Mouse (Mus musculus) stomach, postnatal 0 days (tissue): ENCODE measurements around the gene Fyn. TPM values are rescaled to one million over a fixed set of nuclear protein-coding genes. Genes with fewer than 3 reads are reported as not detected.

Source experiments
- ATAC-seq: fragments of 200-750 bp; cut with Nextera tagmentation; 2 replicates; pipeline ENCODE4 v1.8.0; 2017; ENCODE audit not compliant: low FRiP score, low TSS enrichment
- DNase-seq: peaks from one replicate; pipeline ENCODE4 v3.0.0-alpha.2; 2016; ENCODE audit warnings: low spot score
- H3K27ac ChIP-seq: fragments of 300-500 bp; sonication (generic); replicated peaks from 2 replicates; pipeline ENCODE4 v1.5.1; 2014; ENCODE audit warnings: mild to moderate bottlenecking, control low read depth
- H3K27me3 ChIP-seq: fragments of 300-500 bp; sonication (generic); 2 replicates; pipeline ENCODE4 v1.6.1; 2014; ENCODE audit warnings: low read length; ENCODE audit not compliant: control insufficient read depth, insufficient read depth
- H3K36me3 ChIP-seq: fragments of 300-500 bp; sonication (generic); 2 replicates; pipeline ENCODE4 v1.6.1; 2014; ENCODE audit warnings: low read length, mixed read lengths; ENCODE audit not compliant: control insufficient read depth, insufficient read depth
- H3K4me1 ChIP-seq: fragments of 300-500 bp; sonication (generic); replicated peaks from 2 replicates; pipeline ENCODE4 v1.6.1; 2014; ENCODE audit warnings: antibody characterized with exemption; ENCODE audit not compliant: control insufficient read depth, insufficient read depth
- H3K4me2 ChIP-seq: fragments of 300-500 bp; sonication (generic); replicated peaks from 2 replicates; pipeline ENCODE4 v1.6.1; 2014; ENCODE audit warnings: low read depth, mild to moderate bottlenecking, control low read depth, moderate library complexity
- H3K4me3 ChIP-seq: fragments of 300-500 bp; sonication (generic); 2 replicates; pipeline ENCODE4 v1.5.1; 2014; ENCODE audit warnings: low read depth, low read length, control low read depth
- H3K9ac ChIP-seq: fragments of 300-500 bp; sonication (generic); 2 replicates; pipeline ENCODE4 v1.6.1; 2014; ENCODE audit warnings: mild to moderate bottlenecking, low read length, control low read depth, mixed read lengths
- H3K9me3 ChIP-seq: fragments of 300-500 bp; sonication (generic); 2 replicates; pipeline ENCODE4 v1.6.1; 2016; ENCODE audit warnings: low read length; ENCODE audit not compliant: control insufficient read depth
- CTCF ChIP-seq: IDR thresholded peaks from 2 replicates; pipeline ENCODE4 v1.5.1; 2016; ENCODE audit warnings: antibody characterized with exemption, low read depth, mild to moderate bottlenecking, moderate library complexity
- EP300 ChIP-seq: optimal IDR thresholded peaks from 2 replicates; pipeline ENCODE3; 2016; ENCODE audit warnings: antibody characterized with exemption
- WGBS: fragments of 180-500 bp; shearing (Covaris S2); extraction: QIAGEN DNeasy Blood & Tissue Kit; methylation state at CpG from one replicate; pipeline ENCODE4 v1.1.7; 2014; 5-methylcytosine and 5-hydroxymethylcytosine counted together
- polyA plus RNA-seq: library from polyadenylated mRNA; unstranded; fragments of >200 nt; fragmentation: Nextera tagmentation; extraction: Ambion mirVana; gene quantifications from 2 replicates; pipeline ENCODE4 v1.2.1, GENCODE M21; 2015

Fyn gene
- polyA plus RNA-seq, 1 experiment from 2014 or later = 12.5 TPM

DNA sequence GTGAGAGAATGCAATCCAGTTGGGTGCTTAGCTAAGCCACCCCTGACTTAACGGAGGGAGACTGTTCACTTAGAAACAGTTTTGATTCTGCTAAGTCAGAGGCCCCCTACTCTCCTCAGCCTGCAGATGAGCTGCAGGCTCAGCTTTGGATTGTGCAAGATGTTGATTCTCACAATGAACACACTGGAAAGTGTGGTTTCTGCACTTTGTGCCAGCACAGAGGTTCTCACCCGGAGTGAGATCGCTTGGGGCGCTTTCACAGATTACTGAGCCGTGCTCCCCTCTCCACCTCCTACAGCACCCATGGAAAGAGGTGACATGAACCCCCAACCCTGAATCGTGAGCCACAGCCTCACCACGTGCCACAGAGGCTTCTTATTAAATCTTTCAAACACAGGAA is 100.7 kb downstream of the Fyn start:
- DNase-seq = no peak
- H3K27ac ChIP-seq = no peak overlapping the region
- no peak overlapping the region for H3K4me3 ChIP-seq
- TF ChIP-seq EP300 (no peak), CTCF (no peak)
- no peaks in the 10 kb centered on the region for H3K27me3 ChIP-seq
- no peak overlapping the region for H3K4me2 ChIP-seq
- 68% methylated on average over 7 of the region's 7 CpGs for WGBS
- no peaks in the 10 kb centered on the region for H3K9me3 ChIP-seq
- H3K9ac ChIP-seq = no peak overlapping the region
- H3K36me3 ChIP-seq = no peaks in the 10 kb centered on the region
- no peak for ATAC-seq
- peaks cover 3% of the 10 kb centered on the region; the same call in 1 of the 2 replicates for H3K4me1 ChIP-seq

DNA sequence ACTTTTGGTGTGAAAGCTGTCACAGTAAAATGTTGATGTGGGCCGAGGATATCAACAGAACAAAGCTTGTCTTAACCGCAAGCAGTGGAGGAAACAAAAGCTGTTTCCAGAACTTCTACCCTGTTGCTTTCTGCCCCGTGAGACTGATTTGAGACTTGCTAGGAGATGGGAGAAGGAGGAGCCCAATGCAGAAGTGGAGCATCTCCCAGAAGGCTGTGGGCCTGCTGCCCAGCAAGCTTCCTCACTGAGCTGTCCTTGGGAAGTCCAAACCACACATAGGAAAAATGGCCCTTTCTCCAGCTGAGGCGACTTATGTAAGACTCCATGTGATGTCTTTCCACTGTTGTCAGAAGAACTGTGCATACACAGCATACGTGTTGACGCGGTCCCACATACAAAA is 101.7 kb downstream of the Fyn start:
- 74% methylated on average over 7 of the region's 7 CpGs for WGBS
- Histone ChIP-seq H3K9me3 (no peaks in the 10 kb centered on the region), H3K4me1 (peaks cover 3% of the 10 kb centered on the region; the same call in 1 of the 2 replicates), H3K27ac (no peak overlapping the region), H3K36me3 (no peaks in the 10 kb centered on the region), H3K4me2 (no peak overlapping the region), H3K9ac (no peak overlapping the region), H3K27me3 (no peaks in the 10 kb centered on the region), H3K4me3 (no peak overlapping the region)
- DNase-seq (no peak), ATAC-seq (no peak)
- TF ChIP-seq EP300 (no peak), CTCF (no peak)

DNA sequence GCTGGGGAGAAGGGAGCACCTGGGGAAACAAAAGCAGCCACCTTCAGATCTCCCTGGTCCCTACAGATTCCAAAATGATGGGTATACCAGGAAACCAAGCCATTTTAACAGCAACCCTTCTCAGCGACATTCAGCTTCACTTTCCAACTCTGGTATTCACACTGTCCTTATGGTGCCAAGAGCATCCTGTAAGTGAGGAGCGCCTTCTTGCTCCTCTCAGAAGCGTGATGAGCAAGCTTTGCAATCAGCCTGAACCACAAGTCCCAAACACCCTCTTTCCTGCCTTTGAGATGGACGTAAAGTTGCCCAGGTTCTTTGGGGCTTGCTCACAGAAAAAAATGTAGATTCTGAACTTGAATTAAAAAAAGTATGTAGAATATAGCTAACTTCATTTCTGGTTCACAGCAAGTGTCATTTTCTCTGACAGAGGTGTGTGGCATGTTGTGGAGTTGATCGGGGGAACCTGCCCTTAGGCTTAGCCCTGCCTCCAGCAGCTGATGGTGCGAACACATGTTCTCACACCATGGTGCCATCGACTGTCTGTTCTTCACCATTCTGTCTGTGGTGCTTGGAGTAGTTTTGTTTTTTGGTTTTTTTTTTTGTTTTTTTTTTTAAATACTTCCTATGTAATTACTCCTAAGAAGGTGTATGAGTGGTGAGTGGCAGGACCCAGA is 102.5 kb downstream of the Fyn start:
- Histone ChIP-seq H3K27me3 (no peaks in the 10 kb centered on the region), H3K4me2 (no peak overlapping the region), H3K27ac (no peak overlapping the region), H3K9ac (no peak overlapping the region), H3K9me3 (no peaks in the 10 kb centered on the region), H3K4me1 (peaks cover 3% of the 10 kb centered on the region; the same call in 1 of the 2 replicates), H3K4me3 (no peak overlapping the region), H3K36me3 (no peaks in the 10 kb centered on the region)
- WGBS = 88% methylated on average over 7 of the region's 7 CpGs
- ATAC-seq = no peak
- no peak for TF ChIP-seq EP300
- no peak for TF ChIP-seq CTCF
- DNase-seq = no peak

DNA sequence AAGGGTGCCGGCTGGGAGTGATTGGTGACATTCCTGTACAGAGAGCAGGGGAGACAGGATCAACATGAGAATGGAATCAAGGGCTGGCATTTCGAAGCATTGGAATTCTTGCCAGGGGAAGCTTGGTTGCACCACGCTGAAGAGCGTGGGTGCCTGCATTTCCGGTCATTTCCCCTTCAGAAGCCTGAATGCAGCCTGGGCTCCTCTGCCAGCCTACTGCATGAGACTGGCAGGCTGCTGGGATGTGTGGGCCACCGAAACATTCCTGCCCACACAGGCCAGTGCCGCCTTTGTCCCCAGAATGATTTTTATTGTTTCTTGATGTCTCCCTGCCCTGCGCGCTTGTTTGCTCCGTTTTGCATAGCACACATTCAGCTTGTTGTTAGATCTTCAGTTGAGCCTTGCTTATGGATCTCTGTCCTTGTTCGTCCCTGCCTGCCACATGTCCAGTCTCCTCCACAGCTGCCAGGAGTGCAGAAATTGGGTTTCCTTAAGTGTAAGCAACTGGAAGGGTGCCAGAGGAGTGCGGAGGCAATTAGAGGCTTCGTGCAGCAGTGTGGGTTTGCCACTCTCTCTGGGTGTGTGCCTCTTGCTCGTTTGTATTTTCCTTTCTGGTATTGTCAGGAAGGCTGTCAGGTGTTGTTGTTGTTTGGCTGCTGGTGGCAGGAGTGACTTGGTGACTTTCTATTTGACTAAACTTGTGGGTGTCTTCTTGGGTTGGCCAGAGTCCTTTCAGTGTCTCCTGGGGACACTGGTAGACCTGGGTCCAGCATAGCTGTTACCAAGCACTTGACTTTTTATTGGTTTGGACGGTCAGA is 103.3 kb downstream of the Fyn start:
- H3K4me1 ChIP-seq = peaks cover 3% of the 10 kb centered on the region; the same call in 1 of the 2 replicates
- H3K4me3 ChIP-seq = no peak overlapping the region
- no peak overlapping the region for H3K4me2 ChIP-seq
- H3K36me3 ChIP-seq = no peaks in the 10 kb centered on the region
- DNase-seq (no peak), ATAC-seq (no peak)
- 55% methylated on average over 15 of the region's 15 CpGs for WGBS
- no peak overlapping the region for H3K9ac ChIP-seq
- no peak overlapping the region for H3K27ac ChIP-seq
- TF ChIP-seq EP300 (no peak), CTCF (no peak)
- H3K27me3 ChIP-seq = no peaks in the 10 kb centered on the region
- H3K9me3 ChIP-seq = no peaks in the 10 kb centered on the region

GRCm38 (mm10) chr10:39472923-39473322 is 104.3 kb downstream of the Fyn start:
- no peaks in the 10 kb centered on the region for H3K36me3 ChIP-seq
- no peak overlapping the region for H3K4me3 ChIP-seq
- peak; percentile 85 for DNase-seq
- H3K27ac ChIP-seq = no peak overlapping the region
- no peaks in the 10 kb centered on the region for H3K27me3 ChIP-seq
- peaks cover 3% of the 10 kb centered on the region; the same call in 1 of the 2 replicates for H3K4me1 ChIP-seq
- H3K4me2 ChIP-seq = no peak overlapping the region
- TF ChIP-seq CTCF (no peak), EP300 (no peak)
- 51% methylated on average over 7 of the region's 7 CpGs for WGBS
- ATAC-seq = peak; percentile 91
- no peaks in the 10 kb centered on the region for H3K9me3 ChIP-seq
- H3K9ac ChIP-seq = no peak overlapping the region

GRCm38 (mm10) chr10:39479361-39479760 is 110.7 kb downstream of the Fyn start:
- 80% methylated on average over 1 of the region's 1 CpGs for WGBS
- H3K27ac ChIP-seq = no peak overlapping the region
- H3K4me1 ChIP-seq = no peaks in the 10 kb centered on the region
- ATAC-seq (no peak), DNase-seq (no peak)
- H3K9me3 ChIP-seq = no peaks in the 10 kb centered on the region
- no peak for TF ChIP-seq CTCF
- TF ChIP-seq EP300 = no peak
- no peaks in the 10 kb centered on the region for H3K27me3 ChIP-seq
- no peak overlapping the region for H3K9ac ChIP-seq
- H3K36me3 ChIP-seq = no peaks in the 10 kb centered on the region
- no peak overlapping the region for H3K4me2 ChIP-seq
- no peak overlapping the region for H3K4me3 ChIP-seq
